Comparison of ENCODE assay signal across 8 mouse cellular contexts in the genomic region with DNA sequence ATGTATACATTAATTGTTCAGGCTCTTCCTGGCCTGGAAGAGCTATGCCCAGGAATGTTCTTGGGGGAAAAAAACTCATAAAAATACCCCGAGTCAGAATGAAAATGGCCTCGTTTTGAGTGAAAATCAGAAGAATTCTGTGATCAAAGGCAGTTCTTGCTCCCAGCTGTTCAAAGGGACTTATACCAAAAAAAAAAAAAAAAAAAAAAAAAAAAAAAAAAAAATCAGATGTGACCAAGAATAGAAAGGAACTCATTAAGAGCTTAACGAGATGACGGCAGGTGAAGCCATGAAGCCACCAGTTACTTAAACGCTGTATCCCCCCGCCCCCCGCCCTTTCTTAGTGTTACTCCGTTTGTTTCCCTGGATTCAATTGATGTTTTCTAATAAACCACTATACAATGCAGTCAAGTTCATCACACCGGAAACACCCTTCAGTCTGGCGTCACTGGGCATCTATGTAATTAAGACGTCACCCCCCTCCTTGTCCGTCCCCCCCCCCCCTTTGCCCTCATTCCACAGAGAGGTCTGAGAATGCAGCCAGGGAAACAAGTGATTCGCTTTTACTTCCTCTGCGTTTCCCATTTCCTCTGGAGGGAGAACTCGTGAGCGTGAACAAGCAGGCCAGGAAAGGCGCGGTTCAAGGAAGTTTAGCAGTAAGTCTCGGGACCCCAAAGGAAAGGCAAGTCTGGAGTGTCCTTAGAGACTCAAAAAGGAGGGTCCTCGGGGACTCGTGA.
A peak's percentile ranks its signal among the peaks of the same experiment; 100 is the strongest.
DNase-seq lines count a peak whose midpoint lies in the region; ATAC-seq lines count a peak whose summit lies in the region.

No protein-coding gene starts in this region.

- 23% methylated on average over 21 of the region's 21 CpGs for WGBS in embryonic facial prominence, embryonic 15.5 days
- WGBS in hindbrain, embryonic 13.5 days = 51% methylated on average over 21 of the region's 21 CpGs
- WGBS in liver, embryonic 11.5 days = 49% methylated on average over 21 of the region's 21 CpGs

- H3K27me3 ChIP-seq in embryonic facial prominence, embryonic 15.5 days = no peaks in the 10 kb centered on the region
- no peaks in the 10 kb centered on the region for H3K27me3 ChIP-seq in hindbrain, embryonic 13.5 days
- H3K27me3 ChIP-seq in liver, embryonic 11.5 days (replicated peaks; ENCODE audit: control insufficient read depth, insufficient read depth, low read length) = no peaks in the 10 kb centered on the region

- H3K36me3 ChIP-seq in embryonic facial prominence, embryonic 15.5 days = no peaks in the 10 kb centered on the region
- H3K36me3 ChIP-seq in hindbrain, embryonic 13.5 days = no peaks in the 10 kb centered on the region
- no peaks in the 10 kb centered on the region for H3K36me3 ChIP-seq in liver, embryonic 11.5 days (ENCODE audit: control insufficient read depth, insufficient read depth, low read length)

- peak overlapping the region; percentile 47 for H3K4me2 ChIP-seq in embryonic facial prominence, embryonic 15.5 days (replicated peaks)
- H3K4me2 ChIP-seq in hindbrain, embryonic 13.5 days = peak overlapping the region; percentile 25
- H3K4me2 ChIP-seq in liver, embryonic 11.5 days = peak overlapping the region; percentile 9; the same call in 1 of the 2 replicates

- ATAC-seq in embryonic facial prominence, embryonic 15.5 days (ENCODE audit: insufficient number of reproducible peaks, low FRiP score, low TSS enrichment, low read depth) = no peak
- ATAC-seq in hindbrain, embryonic 13.5 days (ENCODE audit: low FRiP score) = no peak
- ATAC-seq in liver, embryonic 11.5 days (replicated peaks; ENCODE audit: low FRiP score) = no peak

- H3K9ac ChIP-seq in embryonic facial prominence, embryonic 15.5 days = no peak overlapping the region
- no peak overlapping the region for H3K9ac ChIP-seq in hindbrain, embryonic 13.5 days
- no peak overlapping the region for H3K9ac ChIP-seq in liver, embryonic 11.5 days (ENCODE audit: low read depth, low read length)

- DNase-seq in CD4-positive helper T cell, adult 2 months (ENCODE audit: low read depth, low spot score) = peak; percentile 21
- no peak for DNase-seq in liver, embryonic 11.5 days (ENCODE audit: low spot score)
- peak; percentile 80 for DNase-seq in retina, postnatal 1 day
- no peak for DNase-seq in cerebellum, adult 18-20 months
- DNase-seq in spleen, adult 12 weeks (ENCODE audit: low spot score) = no peak
- no peak for DNase-seq in B cell, adult 2 months

- no peak overlapping the region for H3K27ac ChIP-seq in embryonic facial prominence, embryonic 15.5 days (replicated peaks)
- H3K27ac ChIP-seq in hindbrain, embryonic 13.5 days = no peak overlapping the region
- no peak overlapping the region for H3K27ac ChIP-seq in liver, embryonic 11.5 days (ENCODE audit: low read depth, low read length)

- 0 out of 2 replicates have a peak, but pooled peaks cover under 1% of the 10 kb centered on the region for H3K4me1 ChIP-seq in embryonic facial prominence, embryonic 15.5 days
- peaks cover 12% of the 10 kb centered on the region; the same call in 1 of the 2 replicates for H3K4me1 ChIP-seq in hindbrain, embryonic 13.5 days (replicated peaks)
- no peaks in the 10 kb centered on the region for H3K4me1 ChIP-seq in liver, embryonic 11.5 days (replicated peaks; ENCODE audit: control insufficient read depth, insufficient read depth, low read length)

- peak overlapping the region; percentile 25 for H3K4me3 ChIP-seq in embryonic facial prominence, embryonic 15.5 days (replicated peaks)
- H3K4me3 ChIP-seq in hindbrain, embryonic 13.5 days = no peak overlapping the region
- no peak overlapping the region for H3K4me3 ChIP-seq in liver, embryonic 11.5 days (ENCODE audit: low read depth, low read length)

- H3K9me3 ChIP-seq in embryonic facial prominence, embryonic 15.5 days (replicated peaks) = no peaks in the 10 kb centered on the region
- no peaks in the 10 kb centered on the region for H3K9me3 ChIP-seq in hindbrain, embryonic 13.5 days
- no peaks in the 10 kb centered on the region for H3K9me3 ChIP-seq in liver, embryonic 11.5 days (ENCODE audit: control insufficient read depth, low read length)

Comparison
In these comparisons a context has a peak if more than half of its experiments do, and no peak if none do; other contexts are left out.
1. DNase-seq: peak in CD4-positive helper T cell, adult 2 months (single experiment) and retina, postnatal 1 day (single experiment); none in liver, embryonic 11.5 days (single experiment), cerebellum, adult 18-20 months (0 of 2), spleen, adult 12 weeks (single experiment) and B cell, adult 2 months (0 of 2).
2. Peak in every context shown above with its lines, with median percentiles within 50 percentile points of each other: H3K4me2 ChIP-seq.